Mouse (Mus musculus) Muller cell, postnatal 12 days (primary cell): ENCODE data around the gene Mfng.
A peak's percentile ranks its signal among the peaks of the same experiment; 100 is the strongest.

Source experiments
- DNase-seq: peaks from one replicate; pipeline ENCODE4 v3.0.0-alpha.2; 2015; ENCODE audit errors: inconsistent ontology term

The Mfng gene

GRCm38 (mm10) chr15:78773290-78773729 is at the start of gene Mfng:
Gene Mfng (minus strand): TSS chr15:78773475.
- DNase-seq = peak; percentile 83

- no peak for DNase-seq
These were observed 42.8 kb upstream of the Mfng start for GRCm38 (mm10) chr15:78816074-78816391.

GRCm38 (mm10) chr15:78815314-78816073 is 42.2 kb upstream of the Mfng start:
- peak; percentile 54 for DNase-seq

GRCm38 (mm10) chr15:78813603-78814002 is 40.3 kb upstream of the Mfng start:
- no peak for DNase-seq

GRCm38 (mm10) chr15:78810146-78810545 is 36.9 kb upstream of the Mfng start:
- no peak for DNase-seq

GRCm38 (mm10) chr15:78809739-78810138 is 36.5 kb upstream of the Mfng start:
- no peak for DNase-seq

- DNase-seq = no peak
These were observed 35.7 kb upstream of the Mfng start for GRCm38 (mm10) chr15:78808980-78809379.

- DNase-seq = peak; percentile 67
These were observed 33.9 kb upstream of the Mfng start for GRCm38 (mm10) chr15:78807141-78807540.

GRCm38 (mm10) chr15:78806614-78807013 is 33.3 kb upstream of the Mfng start:
- DNase-seq = peak; percentile 84

- DNase-seq = no peak
These were observed 32.1 kb upstream of the Mfng start for GRCm38 (mm10) chr15:78805351-78805750.

- peak; percentile 51 for DNase-seq
These were observed 31.1 kb upstream of the Mfng start for GRCm38 (mm10) chr15:78804326-78804725.

GRCm38 (mm10) chr15:78803499-78803900 is 30.2 kb upstream of the Mfng start:
- DNase-seq = peak; percentile 87

- peak; percentile 64 for DNase-seq
These were observed 29.6 kb upstream of the Mfng start, which contains the start of gene Card10 for GRCm38 (mm10) chr15:78802776-78803391. Gene Card10 (minus strand): TSS chr15:78803042.

GRCm38 (mm10) chr15:78801971-78802741 is 28.9 kb upstream of the Mfng start:
- DNase-seq = peak; percentile 45

- DNase-seq = no peak
These were observed 28.3 kb upstream of the Mfng start for GRCm38 (mm10) chr15:78801571-78801970.

- DNase-seq = peak; percentile 60
These were observed 25.8 kb upstream of the Mfng start for GRCm38 (mm10) chr15:78799029-78799428.

- DNase-seq = no peak
These were observed 23.7 kb upstream of the Mfng start for GRCm38 (mm10) chr15:78797060-78797329.

GRCm38 (mm10) chr15:78796196-78797059 is 23.2 kb upstream of the Mfng start:
- DNase-seq = peak; percentile 92

GRCm38 (mm10) chr15:78790990-78791389 is 17.7 kb upstream of the Mfng start:
- DNase-seq = no peak

GRCm38 (mm10) chr15:78790451-78790850 is 17.2 kb upstream of the Mfng start:
- no peak for DNase-seq

GRCm38 (mm10) chr15:78789721-78790323 is 16.5 kb upstream of the Mfng start:
- no peak for DNase-seq
